Mouse (Mus musculus): ENCODE data around the gene Sacm1l. TPM values are rescaled to one million over a fixed set of nuclear protein-coding genes. Genes with fewer than 3 reads are reported as not detected.

Sacm1l gene
- polyA plus RNA-seq (2015; fragmentation: Nextera tagmentation; extraction: Ambion mirVana) = 41.0 and 43.6 TPM in 2 replicates

DNA sequence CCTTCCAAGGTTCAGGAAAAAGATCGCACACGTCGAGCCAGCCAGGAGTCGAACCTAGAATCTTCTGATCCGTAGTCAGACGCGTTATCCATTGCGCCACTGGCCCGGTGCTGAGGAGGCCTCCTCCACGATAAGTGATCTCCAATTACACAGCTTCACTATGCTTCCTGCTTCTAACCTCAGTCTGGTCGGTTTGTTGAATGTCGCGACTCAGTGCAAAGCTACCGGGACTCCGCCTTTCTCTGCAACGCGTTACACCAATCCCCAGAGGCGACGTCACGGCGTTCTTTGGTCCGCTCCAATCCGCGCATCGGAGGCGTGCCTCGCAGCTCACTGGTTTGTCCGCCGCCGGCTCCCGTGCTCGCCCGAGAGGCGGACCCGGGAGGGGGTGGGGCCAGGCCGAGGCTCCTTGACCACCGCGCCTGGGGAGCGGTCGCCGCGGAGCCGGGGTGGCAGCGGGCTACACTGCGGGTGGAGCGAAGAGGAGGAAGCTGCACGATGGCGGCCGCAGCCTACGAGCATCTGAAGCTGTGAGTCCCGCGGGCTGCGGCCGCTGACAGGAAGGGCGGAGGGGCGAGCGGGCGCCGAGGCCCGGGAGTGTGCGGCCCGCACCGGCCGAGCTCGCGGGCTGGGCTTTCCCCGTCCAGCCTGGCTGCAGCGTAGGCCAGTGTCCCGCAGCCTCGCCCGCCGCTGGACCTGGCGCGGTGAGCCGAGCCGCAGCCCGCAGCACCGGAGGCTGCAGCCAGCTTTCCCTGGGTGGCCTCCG, at the start of gene Sacm1l:
TSS of gene Sacm1l (plus strand) at position 368 of the 766 bp plus-strand sequence.
- Histone ChIP-seq H3K36me3 (ENCODE audit: poor library complexity, severe bottlenecking) (no peaks in the 10 kb centered on the region), H3K9me3 (replicated peaks) (no peaks in the 10 kb centered on the region), H3K9ac (peak within 1 kb of the TSS; percentile 94), H3K4me1 (peaks cover 24% of the 10 kb centered on the region), H3K27ac (peak within 1 kb of the TSS; percentile 96), H3K4me3 (peak within 1 kb of the TSS; percentile 96), H3K27me3 (no peaks in the 10 kb centered on the region), H3K4me2 (peak within 1 kb of the TSS; percentile 57)
- WGBS = under 1% methylated on average over 65 of the region's 79 CpGs
- ATAC-seq = peak; percentile 99

DNA sequence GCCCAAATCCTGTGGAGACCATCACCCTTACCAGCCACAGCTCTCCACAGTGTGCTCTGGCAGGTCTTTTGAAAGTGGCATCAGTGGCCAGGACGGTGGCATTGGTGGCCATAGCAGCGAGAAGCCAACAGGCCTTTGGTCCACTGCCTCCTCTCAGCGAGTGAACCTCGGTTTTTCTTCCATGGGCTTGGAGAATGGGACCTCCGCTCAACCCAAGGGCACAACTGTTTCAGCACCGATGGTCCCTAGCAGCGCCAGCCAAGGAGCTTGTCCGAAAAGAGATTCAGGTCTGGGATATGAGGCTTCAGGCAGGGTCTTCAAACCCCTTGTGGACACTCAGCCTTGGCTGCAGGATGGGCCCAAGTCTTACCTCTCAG, 49.7 kb upstream of the Sacm1l start:
- H3K36me3 ChIP-seq (ENCODE audit: poor library complexity, severe bottlenecking) = peaks cover 12% of the 10 kb centered on the region
- H3K9ac ChIP-seq = peak overlapping the region; percentile 74; the same call in 1 of the 2 replicates
- no peaks in the 10 kb centered on the region for H3K27me3 ChIP-seq
- ATAC-seq = no peak
- no peaks in the 10 kb centered on the region for H3K9me3 ChIP-seq (replicated peaks)
- peak overlapping the region; percentile 69 for H3K4me2 ChIP-seq
- 93% methylated on average over 8 of the region's 8 CpGs for WGBS
- H3K27ac ChIP-seq = no peak overlapping the region
- peak overlapping the region; percentile 67 for H3K4me3 ChIP-seq
- peaks cover 51% of the 10 kb centered on the region for H3K4me1 ChIP-seq

DNA sequence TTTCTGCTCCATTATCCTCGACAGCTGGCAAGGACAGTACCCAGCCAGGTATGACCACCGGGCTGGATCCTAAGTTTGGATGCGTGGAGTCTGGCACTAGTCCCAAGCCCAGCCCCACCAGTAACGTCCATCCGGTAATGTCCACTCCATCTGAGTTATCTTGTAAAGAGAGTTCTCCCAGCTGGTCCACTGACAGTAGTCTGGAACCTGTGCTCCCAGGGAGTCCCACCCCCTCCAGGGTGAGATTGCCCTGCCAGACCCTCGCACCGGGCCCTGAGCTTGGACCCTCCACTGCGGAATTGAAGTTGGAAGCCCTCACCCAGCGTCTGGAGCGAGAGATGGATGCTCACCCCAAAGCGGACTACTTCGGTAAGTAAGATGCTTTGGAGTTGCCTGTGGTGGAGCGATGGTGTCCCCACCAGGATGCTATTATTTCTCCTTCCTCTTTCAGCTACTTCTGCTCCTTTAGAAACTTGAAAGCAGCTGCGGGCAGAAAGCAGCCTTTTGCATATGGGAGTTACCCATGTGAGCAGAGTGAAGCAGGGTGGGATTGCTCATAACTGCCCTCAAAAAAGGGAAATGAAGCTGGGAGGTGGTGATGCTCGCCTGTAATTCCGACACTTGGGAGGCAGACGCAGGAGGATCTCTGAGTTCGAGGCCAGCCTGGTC, 49.2 kb upstream of the Sacm1l start:
- H3K27me3 ChIP-seq = no peaks in the 10 kb centered on the region
- peaks cover 12% of the 10 kb centered on the region for H3K36me3 ChIP-seq (ENCODE audit: poor library complexity, severe bottlenecking)
- ATAC-seq = no peak
- no peak overlapping the region for H3K27ac ChIP-seq
- H3K9ac ChIP-seq = peak overlapping the region; percentile 74
- peak overlapping the region; percentile 69 for H3K4me2 ChIP-seq
- peak overlapping the region; percentile 67 for H3K4me3 ChIP-seq
- peaks cover 51% of the 10 kb centered on the region for H3K4me1 ChIP-seq
- 88% methylated on average over 18 of the region's 18 CpGs for WGBS
- no peaks in the 10 kb centered on the region for H3K9me3 ChIP-seq (replicated peaks)

DNA sequence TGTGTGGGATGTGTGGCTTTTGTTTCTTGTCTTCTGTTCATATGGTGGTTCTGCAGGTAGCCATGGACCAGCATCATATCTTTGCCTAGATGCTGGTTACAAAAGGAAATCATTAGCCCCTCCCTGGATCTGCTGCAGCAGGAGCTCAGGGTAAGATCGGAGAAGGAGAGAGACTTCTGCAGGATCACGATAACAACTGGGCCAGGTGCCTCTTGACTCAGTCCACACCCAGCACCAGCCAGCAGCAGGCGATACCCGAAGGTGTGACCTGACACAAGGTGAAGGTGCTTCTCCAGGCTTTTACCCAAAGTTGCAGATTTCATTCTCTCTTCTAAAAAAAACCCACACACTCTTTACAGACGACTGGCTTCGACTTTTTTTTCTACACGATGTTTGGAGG, 48.4 kb upstream of the Sacm1l start:
- no peaks in the 10 kb centered on the region for H3K27me3 ChIP-seq
- no peak overlapping the region for H3K27ac ChIP-seq
- peak overlapping the region; percentile 69 for H3K4me2 ChIP-seq
- H3K4me1 ChIP-seq = peaks cover 51% of the 10 kb centered on the region
- H3K9me3 ChIP-seq (replicated peaks) = no peaks in the 10 kb centered on the region
- peak overlapping the region; percentile 74; the same call in 1 of the 2 replicates for H3K9ac ChIP-seq
- H3K4me3 ChIP-seq = peak overlapping the region; percentile 67
- H3K36me3 ChIP-seq (ENCODE audit: poor library complexity, severe bottlenecking) = peaks cover 12% of the 10 kb centered on the region
- no peak for ATAC-seq
- 82% methylated on average over 7 of the region's 7 CpGs for WGBS

DNA sequence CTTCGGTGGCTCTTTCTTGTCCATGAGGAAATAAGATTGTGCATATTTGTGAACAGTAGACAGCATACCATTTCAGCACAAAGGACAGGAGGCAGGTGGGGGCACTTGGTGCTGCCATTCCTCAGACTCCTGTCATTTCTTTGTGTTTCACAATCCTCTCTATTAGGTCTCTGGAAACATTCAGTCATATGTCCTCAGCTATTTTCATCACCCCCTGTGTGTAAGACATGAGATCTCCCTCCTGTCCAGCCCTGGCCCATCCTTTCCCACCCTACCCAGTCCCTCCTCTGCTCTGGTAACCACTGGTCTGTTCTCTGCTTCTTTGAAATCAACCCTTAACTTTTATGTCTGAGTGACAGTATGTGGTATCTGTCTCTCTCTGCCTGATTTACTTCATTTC, 46.0 kb upstream of the Sacm1l start:
- Histone ChIP-seq H3K4me2 (no peak overlapping the region), H3K4me3 (no peak overlapping the region), H3K4me1 (peaks cover 46% of the 10 kb centered on the region), H3K27me3 (no peaks in the 10 kb centered on the region), H3K36me3 (ENCODE audit: poor library complexity, severe bottlenecking) (peaks cover 12% of the 10 kb centered on the region), H3K27ac (no peak overlapping the region), H3K9me3 (replicated peaks) (no peaks in the 10 kb centered on the region), H3K9ac (no peak overlapping the region)
- WGBS = 97% methylated on average over 1 of the region's 1 CpGs
- no peak for ATAC-seq

DNA sequence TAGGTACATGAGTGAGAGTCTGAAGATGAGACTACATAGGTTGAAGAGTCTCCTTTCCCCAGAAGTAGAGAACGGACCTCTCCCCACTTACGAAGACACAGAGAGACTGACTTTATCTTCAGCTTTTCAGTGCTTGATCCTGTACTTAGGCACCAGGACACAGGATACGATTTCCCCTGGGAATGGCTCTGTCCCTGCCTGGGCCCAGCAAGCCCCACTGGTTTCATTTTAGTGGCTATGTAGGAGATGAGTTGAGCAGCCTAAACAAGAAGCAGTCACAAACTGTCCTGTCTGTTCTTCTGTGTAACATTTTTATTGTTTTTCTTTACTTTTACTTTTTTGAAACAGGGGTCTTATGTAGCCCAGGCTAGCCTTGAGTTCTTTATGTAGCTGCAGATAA, 44.7 kb upstream of the Sacm1l start:
- Histone ChIP-seq H3K36me3 (ENCODE audit: poor library complexity, severe bottlenecking) (peaks cover 12% of the 10 kb centered on the region), H3K27me3 (no peaks in the 10 kb centered on the region), H3K9ac (no peak overlapping the region), H3K9me3 (replicated peaks) (no peaks in the 10 kb centered on the region), H3K4me2 (no peak overlapping the region), H3K4me1 (peaks cover 36% of the 10 kb centered on the region), H3K4me3 (no peak overlapping the region), H3K27ac (no peak overlapping the region)
- WGBS = 88% methylated on average over 3 of the region's 3 CpGs
- no peak for ATAC-seq

DNA sequence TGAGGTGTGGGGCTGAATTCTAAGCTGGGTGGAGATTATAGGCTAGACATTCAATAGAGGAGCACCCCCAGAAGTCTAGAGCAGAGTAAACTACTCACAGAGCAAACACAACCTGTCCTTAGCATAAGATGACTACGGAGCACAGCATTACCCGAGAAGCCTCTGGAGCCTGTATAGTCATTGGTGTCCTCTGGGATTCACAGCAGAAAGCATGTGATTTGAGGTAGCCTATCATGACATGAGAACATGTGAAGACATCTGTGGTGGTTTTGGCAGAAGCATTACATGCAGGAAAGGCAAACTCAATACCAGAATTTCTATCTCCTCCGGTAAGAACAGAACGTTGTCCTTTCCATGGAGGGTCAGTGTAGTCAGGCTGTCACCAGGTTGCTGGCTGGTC, 44.0 kb upstream of the Sacm1l start:
- Histone ChIP-seq H3K27ac (no peak overlapping the region), H3K9ac (no peak overlapping the region), H3K36me3 (ENCODE audit: poor library complexity, severe bottlenecking) (peaks cover 12% of the 10 kb centered on the region), H3K4me1 (peaks cover 29% of the 10 kb centered on the region), H3K4me2 (no peak overlapping the region), H3K4me3 (no peak overlapping the region), H3K9me3 (replicated peaks) (no peaks in the 10 kb centered on the region), H3K27me3 (no peaks in the 10 kb centered on the region)
- no peak for ATAC-seq
- 89% methylated on average over 4 of the region's 4 CpGs for WGBS

DNA sequence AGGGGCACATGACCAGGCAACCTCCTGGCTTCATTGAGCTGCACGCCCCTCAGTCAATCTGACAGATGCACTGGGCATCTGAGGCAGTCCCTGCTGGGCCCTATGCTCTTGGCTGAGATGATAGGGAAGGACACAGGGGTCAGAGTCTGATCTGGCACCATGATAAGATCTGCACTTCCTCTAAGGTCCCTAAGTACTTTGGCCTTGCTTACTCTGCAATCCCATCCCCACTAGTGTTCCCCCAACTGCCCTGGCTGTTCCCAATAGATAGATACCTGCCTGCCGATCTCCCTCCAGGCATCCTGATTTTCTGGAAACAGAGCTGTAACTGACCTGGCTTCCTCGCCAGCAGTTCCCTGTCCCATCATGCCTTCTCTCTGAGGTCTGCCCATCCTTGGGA, 42.9 kb upstream of the Sacm1l start:
- Histone ChIP-seq H3K27ac (no peak overlapping the region), H3K4me2 (no peak overlapping the region), H3K9me3 (replicated peaks) (no peaks in the 10 kb centered on the region), H3K36me3 (ENCODE audit: poor library complexity, severe bottlenecking) (peaks cover 11% of the 10 kb centered on the region), H3K27me3 (no peaks in the 10 kb centered on the region), H3K9ac (no peak overlapping the region), H3K4me3 (no peak overlapping the region), H3K4me1 (peaks cover 19% of the 10 kb centered on the region)
- ATAC-seq = no peak
- 86% methylated on average over 3 of the region's 3 CpGs for WGBS

DNA sequence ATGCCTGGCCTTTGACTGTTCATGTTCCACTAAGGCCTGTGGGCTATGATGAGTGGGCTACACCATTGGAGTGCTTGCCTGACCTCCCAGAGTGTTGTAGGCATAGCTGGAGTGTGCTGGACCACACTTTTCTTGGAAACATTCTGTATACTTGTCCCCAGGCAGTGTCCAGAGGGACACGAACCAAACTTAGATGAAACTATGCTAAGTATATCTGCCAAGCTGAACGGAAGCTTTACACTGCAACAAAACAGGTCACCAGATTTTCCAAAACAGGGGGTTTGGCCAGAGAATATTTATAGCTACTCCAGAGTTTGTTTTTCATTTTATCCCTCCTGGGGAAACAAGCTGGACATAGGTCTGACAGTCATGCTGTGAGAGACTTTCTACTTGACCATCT, 40.5 kb upstream of the Sacm1l start:
- Histone ChIP-seq H3K4me1 (peaks cover 13% of the 10 kb centered on the region), H3K4me2 (no peak overlapping the region), H3K9me3 (replicated peaks) (no peaks in the 10 kb centered on the region), H3K36me3 (ENCODE audit: poor library complexity, severe bottlenecking) (peaks cover 6% of the 10 kb centered on the region; the same call in 1 of the 2 replicates), H3K27ac (no peak overlapping the region), H3K27me3 (no peaks in the 10 kb centered on the region), H3K9ac (no peak overlapping the region), H3K4me3 (no peak overlapping the region)
- no peak for ATAC-seq
- WGBS = 89% methylated on average over 2 of the region's 2 CpGs

DNA sequence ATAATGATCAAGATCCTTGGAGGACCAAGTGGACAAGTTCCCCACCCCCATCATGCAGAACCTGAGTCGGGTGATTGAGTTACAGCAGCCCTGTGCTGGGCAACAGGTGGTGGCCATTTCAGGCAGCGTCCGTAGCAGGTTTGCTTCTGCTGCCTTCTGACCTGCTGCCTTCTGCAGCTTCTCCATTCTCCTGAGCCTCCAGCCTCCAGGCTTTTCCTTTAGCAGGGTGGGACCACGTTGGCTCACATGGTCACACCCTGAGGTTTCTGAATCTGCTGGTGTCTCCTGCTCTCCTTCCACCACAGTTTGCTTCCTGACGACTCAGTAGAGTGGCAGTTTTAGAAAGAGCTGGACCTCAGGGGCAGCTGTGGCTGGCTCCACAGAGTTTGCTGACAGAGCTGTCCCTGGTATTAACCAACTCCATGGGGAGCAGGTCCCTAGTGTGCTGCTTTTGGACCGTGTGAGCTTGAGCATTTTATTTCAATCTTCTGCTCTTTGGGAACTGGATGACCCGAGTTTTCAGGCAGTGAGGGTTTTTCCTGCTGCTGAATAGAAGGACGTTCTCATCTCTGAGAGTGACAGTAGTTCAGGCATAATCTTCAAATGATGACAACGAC, 39.7 kb upstream of the Sacm1l start:
- no peaks in the 10 kb centered on the region for H3K27me3 ChIP-seq
- no peaks in the 10 kb centered on the region for H3K36me3 ChIP-seq (ENCODE audit: poor library complexity, severe bottlenecking)
- no peak overlapping the region for H3K4me2 ChIP-seq
- H3K9ac ChIP-seq = no peak overlapping the region
- ATAC-seq = no peak
- no peaks in the 10 kb centered on the region for H3K9me3 ChIP-seq (replicated peaks)
- H3K4me1 ChIP-seq = peaks cover 13% of the 10 kb centered on the region
- H3K27ac ChIP-seq = no peak overlapping the region
- WGBS = 79% methylated on average over 9 of the region's 9 CpGs
- no peak overlapping the region for H3K4me3 ChIP-seq

DNA sequence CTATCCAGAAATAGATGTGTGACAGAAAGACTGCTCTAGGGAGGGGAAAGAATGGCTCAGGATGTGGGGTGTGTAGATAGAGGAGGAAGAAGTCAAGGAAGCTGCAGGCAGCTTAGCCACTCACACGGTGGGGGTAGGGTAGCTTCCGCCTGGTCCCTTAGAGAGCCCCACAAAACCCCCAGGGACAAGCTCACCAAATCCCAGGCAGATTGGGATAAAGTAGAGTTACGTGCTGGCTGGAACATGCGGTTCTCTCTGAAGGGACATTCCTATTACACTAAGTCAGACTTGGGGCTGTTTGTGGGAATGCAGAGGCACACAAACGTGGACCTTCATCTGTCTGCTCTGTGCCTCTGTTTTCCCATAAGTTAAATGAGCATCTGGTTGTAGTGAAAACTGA, 38.6 kb upstream of the Sacm1l start:
- Histone ChIP-seq H3K4me2 (no peak overlapping the region), H3K36me3 (ENCODE audit: poor library complexity, severe bottlenecking) (no peaks in the 10 kb centered on the region), H3K4me3 (no peak overlapping the region), H3K27me3 (no peaks in the 10 kb centered on the region), H3K9ac (no peak overlapping the region), H3K27ac (no peak overlapping the region), H3K9me3 (replicated peaks) (no peaks in the 10 kb centered on the region), H3K4me1 (peaks cover 13% of the 10 kb centered on the region)
- WGBS = 85% methylated on average over 5 of the region's 5 CpGs
- ATAC-seq = no peak

DNA sequence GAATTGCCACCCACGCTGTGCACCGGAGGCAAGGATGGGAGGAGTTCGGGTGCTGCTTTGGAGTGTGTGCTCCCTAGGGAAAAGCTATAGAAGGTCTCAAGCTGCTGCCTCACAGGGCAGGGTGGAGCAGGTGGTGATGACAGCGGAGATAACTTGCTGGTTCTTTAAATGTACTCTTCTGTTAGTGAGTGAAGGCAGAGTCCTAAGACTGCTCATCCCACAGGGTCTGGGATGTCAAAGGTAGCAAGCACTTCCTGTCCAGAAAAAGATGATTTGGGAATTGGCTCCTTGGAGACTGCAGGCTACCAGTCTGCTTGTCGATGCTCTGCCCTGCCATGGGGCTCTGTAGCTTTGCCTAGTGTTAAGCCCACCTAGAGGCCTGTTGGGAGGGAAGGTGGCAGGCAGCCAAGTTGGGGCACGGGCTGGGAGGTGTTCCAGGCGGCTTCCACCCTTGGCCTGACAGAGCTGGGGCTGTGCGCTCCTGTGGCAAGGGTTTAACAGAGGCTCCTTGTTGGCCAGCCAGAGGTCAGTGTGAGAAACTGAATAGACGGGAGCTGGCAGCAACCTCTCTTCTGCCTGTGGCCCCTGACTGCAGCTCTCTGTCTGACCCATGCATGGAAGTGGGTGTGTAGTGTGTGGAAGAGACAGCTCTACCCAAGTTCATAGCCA, 37.5 kb upstream of the Sacm1l start:
- no peaks in the 10 kb centered on the region for H3K9me3 ChIP-seq (replicated peaks)
- H3K4me3 ChIP-seq = no peak overlapping the region
- peaks cover 13% of the 10 kb centered on the region for H3K4me1 ChIP-seq
- H3K27me3 ChIP-seq = no peaks in the 10 kb centered on the region
- WGBS = 58% methylated on average over 9 of the region's 9 CpGs
- no peak overlapping the region for H3K4me2 ChIP-seq
- ATAC-seq = peak; percentile 88
- no peak overlapping the region for H3K9ac ChIP-seq
- no peaks in the 10 kb centered on the region for H3K36me3 ChIP-seq (ENCODE audit: poor library complexity, severe bottlenecking)
- H3K27ac ChIP-seq = peak overlapping the region; percentile 17; the same call in 1 of the 2 replicates

Data from forebrain, embryonic 13.5 days (tissue).